Mouse (Mus musculus): ENCODE measurements around the gene Sipa1l1.

DNA sequence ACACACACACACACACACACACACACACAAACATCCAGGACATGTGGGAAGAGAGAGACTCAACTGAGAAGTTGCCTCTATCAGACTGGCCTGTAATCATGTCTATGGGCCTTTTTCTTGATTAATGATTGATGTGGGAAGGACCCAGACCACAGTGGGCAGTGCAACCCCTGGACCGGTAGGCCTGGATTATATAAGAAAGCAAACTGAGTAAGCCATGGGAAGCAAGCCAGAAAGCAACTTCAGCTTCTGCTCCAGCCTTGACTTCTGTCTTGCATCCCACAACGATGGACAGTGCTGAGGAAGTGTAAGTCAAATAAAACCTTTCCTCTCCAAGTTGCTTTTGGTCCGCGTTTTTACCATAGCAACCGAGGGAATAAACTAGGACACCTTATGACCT is 298.1 kb downstream of the Sipa1l1 start:
- TF ChIP-seq CTCF (IDR thresholded peaks at IDR 0.05; ENCODE audit: low read depth) = no peak
- no peak for TF ChIP-seq EP300 (IDR thresholded peaks at IDR 0.05; ENCODE audit: low read depth)
